Mouse (Mus musculus): ENCODE results near the gene Mageb18.

DNA sequence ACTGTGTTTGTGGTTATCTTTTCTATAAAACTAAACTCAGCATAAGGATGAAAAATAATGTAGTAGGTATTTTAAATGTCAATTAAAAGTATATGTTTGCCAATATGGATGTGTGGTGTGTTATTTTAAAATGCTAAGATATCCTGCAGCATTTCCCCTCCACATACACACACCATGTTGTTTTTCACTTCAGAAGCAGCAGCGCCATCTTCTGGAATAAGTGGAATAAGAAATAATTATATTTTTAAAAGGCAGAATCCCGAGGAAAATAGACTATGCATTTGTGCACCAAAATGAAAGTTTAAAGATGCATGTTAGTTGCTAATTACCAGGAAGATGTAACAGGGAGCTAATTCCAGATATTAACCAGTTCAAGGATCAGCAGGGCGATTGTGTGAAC, 138.9 kb downstream of the Mageb18 start:
- no peak for TF ChIP-seq CTCF (IDR thresholded peaks at IDR 0.05; ENCODE audit: low read depth)
- no peak for TF ChIP-seq EP300 (IDR thresholded peaks at IDR 0.05; ENCODE audit: low read depth)

All from liver, postnatal 0 days (tissue).